Mouse (Mus musculus): Measurements from ENCODE around the gene Szrd1.

The Szrd1 gene

GRCm38 (mm10) chr4:141068655-141069054 is 70.9 kb downstream of the Szrd1 start:
- DNase-seq (ENCODE audit: low read depth, low spot score): no peak

- DNase-seq (ENCODE audit: low read depth, low spot score): no peak
Measured at GRCm38 (mm10) chr4:141067516-141068046, 72.0 kb downstream of the Szrd1 start.

GRCm38 (mm10) chr4:141066709-141067515 is 72.7 kb downstream of the Szrd1 start:
- DNase-seq (ENCODE audit: low read depth, low spot score): no peak

- peak; percentile 82 for DNase-seq (ENCODE audit: low read depth, low spot score)
Measured at GRCm38 (mm10) chr4:141065123-141065522, 74.5 kb downstream of the Szrd1 start.

GRCm38 (mm10) chr4:141064104-141064659 is 75.4 kb downstream of the Szrd1 start:
- no peak for DNase-seq (ENCODE audit: low read depth, low spot score)

Measured in forelimb bud, embryonic 11.5 days (tissue).